Mouse (Mus musculus) embryonic facial prominence, embryonic 12.5 days (tissue): ENCODE measurements around the gene Ncoa1. TPM values are rescaled to one million over a fixed set of nuclear protein-coding genes. Genes with fewer than 3 reads are reported as not detected.

ENCODE experiments used
- ATAC-seq: fragments of 200-750 bp; cut with Nextera tagmentation; 2 replicates; pipeline ENCODE4 v1.8.0; 2017; ENCODE audit not compliant: insufficient number of reproducible peaks, insufficient read depth, low FRiP score, low TSS enrichment
- H3K27ac ChIP-seq: fragments of 300-500 bp; sonication (generic); 2 replicates; pipeline ENCODE4 v1.5.1; 2016; ENCODE audit warnings: mild to moderate bottlenecking
- H3K27me3 ChIP-seq: fragments of 300-500 bp; sonication (generic); 2 replicates; pipeline ENCODE4 v1.6.1; 2016; ENCODE audit warnings: mild to moderate bottlenecking, moderate library complexity
- H3K36me3 ChIP-seq: fragments of 300-500 bp; sonication (generic); 2 replicates; pipeline ENCODE4 v1.6.1; 2016; ENCODE audit warnings: mild to moderate bottlenecking
- H3K4me1 ChIP-seq: fragments of 300-500 bp; sonication (generic); 2 replicates; pipeline ENCODE4 v1.6.1; 2016
- H3K4me2 ChIP-seq: fragments of 300-500 bp; sonication (generic); replicated peaks from 2 replicates; pipeline ENCODE4 v1.6.1; 2016; ENCODE audit warnings: mild to moderate bottlenecking, moderate library complexity
- H3K4me3 ChIP-seq: fragments of 300-500 bp; sonication (generic); 2 replicates; pipeline ENCODE4 v1.5.1; 2016; ENCODE audit warnings: mild to moderate bottlenecking
- H3K9ac ChIP-seq: fragments of 300-500 bp; sonication (generic); 2 replicates; pipeline ENCODE4 v1.6.1; 2016; ENCODE audit warnings: mild to moderate bottlenecking, moderate library complexity
- H3K9me3 ChIP-seq: fragments of 300-500 bp; sonication (generic); 2 replicates; pipeline ENCODE4 v1.6.1; 2016; ENCODE audit warnings: mild to moderate bottlenecking, moderate library complexity
- WGBS: fragments of 180-500 bp; shearing (Covaris S2); methylation state at CpG from one replicate; pipeline ENCODE4 v1.1.7; 2016; 5-methylcytosine and 5-hydroxymethylcytosine counted together
- polyA plus RNA-seq: library from polyadenylated mRNA; unstranded; fragments of >200 nt; fragmentation: Nextera tagmentation; extraction: Ambion mirVana; gene quantifications from 2 replicates; pipeline ENCODE4 v1.2.1, GENCODE M21; 2016

Ncoa1 gene
- polyA plus RNA-seq, 1 experiment from 2014 or later, result 9.8 TPM

- 49% methylated on average over 3 of the region's 3 CpGs for WGBS
- no peak overlapping the region for H3K4me2 ChIP-seq
- no peaks in the 10 kb centered on the region for H3K27me3 ChIP-seq
- no peak overlapping the region for H3K27ac ChIP-seq
- H3K9ac ChIP-seq, result no peak overlapping the region
- no peaks in the 10 kb centered on the region for H3K36me3 ChIP-seq
- H3K4me3 ChIP-seq, result no peak overlapping the region
- no peak for ATAC-seq
- H3K4me1 ChIP-seq, result no peaks in the 10 kb centered on the region
- no peaks in the 10 kb centered on the region for H3K9me3 ChIP-seq
Measured at GRCm38 (mm10) chr12:4501916-4502315, 24.9 kb upstream of the Ncoa1 start.

DNA sequence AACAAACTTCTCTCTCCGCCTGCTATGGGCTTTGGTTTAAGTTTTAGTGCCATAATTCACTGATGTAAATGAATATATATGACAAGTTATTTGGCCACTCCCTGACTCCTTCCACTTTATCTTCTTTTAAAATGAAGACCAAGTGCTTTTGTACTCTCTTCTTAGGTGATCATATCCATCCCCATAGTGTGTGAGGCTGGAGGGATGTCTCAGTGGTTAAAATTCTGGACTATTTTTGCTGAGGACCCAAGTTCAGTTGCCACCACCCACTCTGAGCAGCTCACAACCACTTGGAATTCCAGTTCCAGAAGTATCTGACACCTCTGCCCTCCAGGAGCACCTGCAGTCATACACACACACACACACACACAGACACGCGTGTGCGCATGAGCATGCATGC, 23.5 kb upstream of the Ncoa1 start:
- WGBS, result 96% methylated on average over 4 of the region's 4 CpGs
- Histone ChIP-seq H3K9me3 (no peaks in the 10 kb centered on the region), H3K27me3 (no peaks in the 10 kb centered on the region), H3K4me2 (no peak overlapping the region), H3K27ac (no peak overlapping the region), H3K4me3 (no peak overlapping the region), H3K9ac (no peak overlapping the region), H3K36me3 (no peaks in the 10 kb centered on the region), H3K4me1 (no peaks in the 10 kb centered on the region)
- ATAC-seq, result no peak

DNA sequence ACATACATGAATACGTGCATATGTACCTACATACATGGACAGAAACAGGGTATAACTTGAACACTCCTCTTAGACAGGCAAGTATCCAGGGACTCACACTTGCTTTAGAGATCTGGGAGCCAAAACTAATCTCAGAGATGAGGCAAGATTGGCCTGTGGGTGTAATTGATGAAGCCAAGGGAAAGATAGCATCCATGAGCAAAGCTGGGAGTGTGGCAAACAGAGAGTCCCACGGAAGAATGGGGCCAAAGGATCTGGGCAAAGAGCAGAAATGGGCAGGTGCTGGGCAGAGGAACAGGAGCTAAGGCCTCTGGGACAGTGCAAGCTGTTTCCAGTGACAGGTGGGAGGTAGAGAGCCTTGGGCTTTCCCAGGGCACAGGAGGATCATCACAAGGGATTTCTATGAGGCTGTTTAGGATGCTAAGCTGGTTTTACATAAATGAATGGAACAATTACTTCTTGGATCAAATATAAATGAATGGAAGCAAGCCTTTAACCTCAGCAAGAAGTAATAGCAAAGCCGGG, 22.7 kb upstream of the Ncoa1 start:
- no peaks in the 10 kb centered on the region for H3K27me3 ChIP-seq
- H3K4me3 ChIP-seq, result no peak overlapping the region
- 74% methylated on average over 3 of the region's 3 CpGs for WGBS
- H3K36me3 ChIP-seq, result no peaks in the 10 kb centered on the region
- no peak overlapping the region for H3K27ac ChIP-seq
- H3K9me3 ChIP-seq, result no peaks in the 10 kb centered on the region
- H3K4me2 ChIP-seq, result no peak overlapping the region
- no peaks in the 10 kb centered on the region for H3K4me1 ChIP-seq
- ATAC-seq, result no peak
- no peak overlapping the region for H3K9ac ChIP-seq

- Histone ChIP-seq H3K4me2 (no peak overlapping the region), H3K9ac (no peak overlapping the region), H3K4me3 (no peak overlapping the region), H3K9me3 (no peaks in the 10 kb centered on the region), H3K4me1 (no peaks in the 10 kb centered on the region), H3K36me3 (no peaks in the 10 kb centered on the region), H3K27me3 (no peaks in the 10 kb centered on the region), H3K27ac (no peak overlapping the region)
- WGBS, result 81% methylated on average over 6 of the region's 6 CpGs
- ATAC-seq, result no peak
Measured at GRCm38 (mm10) chr12:4488411-4488810, 11.4 kb upstream of the Ncoa1 start.

- no peaks in the 10 kb centered on the region for H3K4me1 ChIP-seq
- no peak overlapping the region for H3K4me3 ChIP-seq
- no peak overlapping the region for H3K4me2 ChIP-seq
- no peak for ATAC-seq
- H3K9me3 ChIP-seq, result no peaks in the 10 kb centered on the region
- no peaks in the 10 kb centered on the region for H3K36me3 ChIP-seq
- no peak overlapping the region for H3K27ac ChIP-seq
- H3K9ac ChIP-seq, result no peak overlapping the region
- WGBS, result 70% methylated on average over 4 of the region's 4 CpGs
- H3K27me3 ChIP-seq, result no peaks in the 10 kb centered on the region
Measured at GRCm38 (mm10) chr12:4483386-4483785, 6.4 kb upstream of the Ncoa1 start.

DNA sequence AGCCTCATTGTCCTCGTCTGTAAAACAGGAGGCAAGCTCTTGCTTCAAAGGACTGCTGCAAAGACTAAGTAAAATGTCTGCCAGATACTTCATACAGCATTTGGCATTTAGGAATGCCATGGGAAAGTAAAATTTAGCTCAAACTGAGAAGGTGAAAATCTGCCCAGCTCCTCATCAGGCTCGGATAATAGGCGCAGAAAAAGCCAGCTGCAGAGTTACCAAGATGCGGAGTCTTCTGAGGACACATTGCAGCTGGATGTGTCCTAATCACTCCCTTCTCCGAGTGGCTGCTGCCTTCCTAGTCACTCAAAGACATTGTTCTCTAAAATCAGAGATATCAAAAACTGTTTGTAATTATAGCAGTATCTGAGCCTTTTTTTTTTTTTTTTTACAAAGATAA, 4.7 kb upstream of the Ncoa1 start:
- no peak overlapping the region for H3K9ac ChIP-seq
- H3K27ac ChIP-seq, result no peak overlapping the region
- H3K4me3 ChIP-seq, result no peak overlapping the region
- no peaks in the 10 kb centered on the region for H3K9me3 ChIP-seq
- WGBS, result 64% methylated on average over 5 of the region's 5 CpGs
- no peak for ATAC-seq
- H3K4me2 ChIP-seq, result no peak overlapping the region
- H3K4me1 ChIP-seq, result no peaks in the 10 kb centered on the region
- no peaks in the 10 kb centered on the region for H3K27me3 ChIP-seq
- no peaks in the 10 kb centered on the region for H3K36me3 ChIP-seq

GRCm38 (mm10) chr12:4480250-4480649, 3.3 kb upstream of the Ncoa1 start:
- H3K4me3 ChIP-seq, result no peak overlapping the region
- no peak overlapping the region for H3K9ac ChIP-seq
- H3K4me1 ChIP-seq, result peaks cover 8% of the 10 kb centered on the region; the same call in 1 of the 2 replicates
- no peak for ATAC-seq
- no peaks in the 10 kb centered on the region for H3K27me3 ChIP-seq
- no peak overlapping the region for H3K27ac ChIP-seq
- H3K36me3 ChIP-seq, result no peaks in the 10 kb centered on the region
- no peaks in the 10 kb centered on the region for H3K9me3 ChIP-seq
- WGBS, result 88% methylated on average over 4 of the region's 4 CpGs
- H3K4me2 ChIP-seq, result no peak overlapping the region

- WGBS, result 75% methylated on average over 3 of the region's 3 CpGs
- no peak overlapping the region for H3K9ac ChIP-seq
- no peak overlapping the region for H3K4me3 ChIP-seq
- H3K9me3 ChIP-seq, result no peaks in the 10 kb centered on the region
- H3K36me3 ChIP-seq, result no peaks in the 10 kb centered on the region
- H3K27me3 ChIP-seq, result 0 out of 2 replicates have a peak, but pooled peaks cover 1% of the 10 kb centered on the region
- no peak for ATAC-seq
- H3K4me1 ChIP-seq, result peaks cover 8% of the 10 kb centered on the region; the same call in 1 of the 2 replicates
- H3K4me2 ChIP-seq, result no peak overlapping the region
- no peak overlapping the region for H3K27ac ChIP-seq
Measured at GRCm38 (mm10) chr12:4479171-4479881, 2.3 kb upstream of the Ncoa1 start.

GRCm38 (mm10) chr12:4477941-4478795, 1.2 kb upstream of the Ncoa1 start:
- H3K36me3 ChIP-seq, result no peaks in the 10 kb centered on the region
- H3K4me3 ChIP-seq, result no peak overlapping the region
- no peak overlapping the region for H3K27ac ChIP-seq
- no peak overlapping the region for H3K9ac ChIP-seq
- no peak overlapping the region for H3K4me2 ChIP-seq
- peaks cover 14% of the 10 kb centered on the region for H3K4me1 ChIP-seq
- H3K9me3 ChIP-seq, result no peaks in the 10 kb centered on the region
- WGBS, result 75% methylated on average over 6 of the region's 6 CpGs
- H3K27me3 ChIP-seq, result 0 out of 2 replicates have a peak, but pooled peaks cover 5% of the 10 kb centered on the region
- no peak for ATAC-seq

DNA sequence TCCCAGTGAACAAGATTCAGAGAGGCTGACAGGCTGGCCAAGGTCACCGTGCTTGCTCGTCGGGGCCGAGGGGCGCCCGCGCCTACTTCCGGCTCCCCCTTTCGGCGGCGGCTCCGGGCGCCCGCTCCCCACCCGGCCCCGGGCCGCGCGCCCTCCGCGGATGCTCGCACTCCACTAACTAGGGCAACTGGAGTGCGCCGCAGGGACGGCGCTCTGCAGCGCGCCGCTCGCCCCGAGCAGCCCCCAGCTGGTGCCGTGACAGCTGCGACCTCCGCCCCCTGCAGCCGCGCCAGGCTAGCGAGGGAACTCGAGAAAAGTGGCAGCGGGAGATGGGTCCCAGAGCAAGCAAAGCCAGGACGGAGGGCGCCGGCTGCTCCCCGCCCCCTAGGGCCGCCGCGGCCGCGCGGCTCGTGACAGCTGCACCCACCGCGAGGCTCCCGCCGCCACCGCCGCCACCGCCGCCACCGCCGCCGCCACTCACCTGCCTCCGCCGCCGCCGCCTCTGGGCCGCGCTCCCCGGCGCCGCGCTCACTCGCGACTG, 621 bp downstream of the Ncoa1 start:
- peak overlapping the region; percentile 89 for H3K4me3 ChIP-seq
- H3K27ac ChIP-seq, result peak overlapping the region; percentile 93
- no peaks in the 10 kb centered on the region for H3K9me3 ChIP-seq
- H3K27me3 ChIP-seq, result 0 out of 2 replicates have a peak, but pooled peaks cover 5% of the 10 kb centered on the region
- peak overlapping the region; percentile 95 for H3K9ac ChIP-seq
- peak; percentile 79 for ATAC-seq
- under 1% methylated on average over 44 of the region's 73 CpGs for WGBS
- H3K4me2 ChIP-seq, result peak overlapping the region; percentile 89
- H3K36me3 ChIP-seq, result no peaks in the 10 kb centered on the region
- H3K4me1 ChIP-seq, result peaks cover 14% of the 10 kb centered on the region

GRCm38 (mm10) chr12:4475251-4475993, 1.6 kb downstream of the Ncoa1 start:
- no peaks in the 10 kb centered on the region for H3K36me3 ChIP-seq
- H3K4me3 ChIP-seq, result peak overlapping the region; percentile 89
- no peak overlapping the region for H3K27ac ChIP-seq
- peak; percentile 10; the same call in 1 of the 2 replicates for ATAC-seq
- 8% methylated on average over 18 of the region's 18 CpGs for WGBS
- H3K27me3 ChIP-seq, result 0 out of 2 replicates have a peak, but pooled peaks cover 5% of the 10 kb centered on the region
- H3K9ac ChIP-seq, result peak overlapping the region; percentile 95
- peaks cover 14% of the 10 kb centered on the region for H3K4me1 ChIP-seq
- H3K4me2 ChIP-seq, result peak overlapping the region; percentile 89
- no peaks in the 10 kb centered on the region for H3K9me3 ChIP-seq
